Mouse (Mus musculus) cerebellum, adult 2 months (tissue): ENCODE data around the gene Shank1.

Experiments
- CTCF ChIP-seq: fragments of 200-500 bp; IDR thresholded peaks from 2 replicates; pipeline ENCODE4 v1.5.1; 2011; ENCODE audit warnings: low read depth, mild to moderate bottlenecking, control low read depth, low read length, moderate library complexity, borderline replicate concordance; ENCODE audit not compliant: insufficient read depth
- POLR2A ChIP-seq: fragments of 200-500 bp; IDR thresholded peaks from 2 replicates; pipeline ENCODE4 v1.6.1; 2011; ENCODE audit warnings: low read length, control low read depth, borderline replicate concordance; ENCODE audit not compliant: insufficient read depth

DNA sequence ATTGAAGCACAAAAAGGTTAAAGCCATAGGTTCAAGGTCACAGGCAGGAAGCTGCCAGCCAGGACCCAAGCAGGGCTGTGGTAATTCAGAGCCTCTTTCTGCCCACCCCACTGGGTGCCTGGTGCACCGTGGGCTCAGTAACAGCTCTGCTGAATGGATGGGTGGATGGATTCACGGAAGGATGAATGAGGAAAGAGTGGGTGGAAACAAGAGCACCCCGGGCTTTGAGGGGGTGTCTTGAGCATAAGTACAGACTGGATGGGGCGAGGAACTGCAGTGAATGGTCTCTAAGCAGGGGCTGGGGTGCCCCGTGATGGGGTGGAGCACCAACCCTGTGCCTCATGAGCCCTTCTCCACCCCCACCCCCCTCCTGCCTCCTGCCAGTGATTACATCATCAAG is 31.7 kb downstream of the Shank1 start:
- TF ChIP-seq CTCF = no peak
- no peak for TF ChIP-seq POLR2A
